Comparison of ENCODE assay signal across 23 mouse cellular contexts in the genomic region with DNA sequence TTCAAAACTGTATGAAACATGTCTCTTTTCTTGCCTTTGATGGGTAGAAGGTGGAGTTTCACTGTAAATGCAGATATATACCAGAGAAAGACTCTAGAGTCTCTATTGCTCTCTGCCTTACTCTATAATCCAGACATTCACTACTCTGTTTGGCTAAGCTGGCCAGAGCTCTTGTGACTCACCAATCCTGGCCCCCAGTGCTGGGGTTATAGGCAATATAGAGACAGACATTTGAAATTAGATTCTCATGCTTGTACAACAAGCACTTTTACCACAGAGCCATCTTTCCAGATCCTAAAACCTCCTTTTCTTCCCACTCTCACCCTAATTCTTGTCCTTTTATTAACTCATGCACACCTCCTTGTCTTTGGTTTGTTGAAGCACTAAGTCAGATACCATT. TPM values are rescaled to one million over a fixed set of nuclear protein-coding genes. Genes with fewer than 3 reads are reported as not detected.
DNase-seq lines count a peak whose midpoint lies in the region; ATAC-seq and TF ChIP-seq lines count a peak whose summit lies in the region.
"Had no signal": no experiment of that assay in that cellular context is flagged by ENCODE, and none has a peak within 500 bp of the region (broad histone marks: within the 10 kb centered on the region; RNA-seq: fewer than 3 reads in every experiment).

No protein-coding gene starts in this region.

- no peaks in the 10 kb centered on the region for H3K27me3 ChIP-seq in midbrain, embryonic 11.5 days (ENCODE audit: control insufficient read depth, insufficient read depth, low read length)
- H3K27me3 ChIP-seq in midbrain, embryonic 10.5 days (ENCODE audit: low read depth, poor library complexity, severe bottlenecking): no peaks in the 10 kb centered on the region
- H3K27me3 ChIP-seq: CH12.LX, Patski had no signal

- intact Hi-C loops in gastrocnemius, adult 2 months (cut with DNase I): no loop called here
- intact Hi-C loops in gastrocnemius, postnatal 14 days (cut with DNase I; ENCODE audit: low total_unique reads): no loop called here

- H3K9me3 ChIP-seq in midbrain, embryonic 11.5 days (ENCODE audit: control insufficient read depth, low read length): no peaks in the 10 kb centered on the region
- H3K9me3 ChIP-seq in midbrain, embryonic 10.5 days (replicated peaks): no peaks in the 10 kb centered on the region
- H3K9me3 ChIP-seq: G1E had no signal

- TF ChIP-seq CTCF in gastrocnemius, adult 2 months (IDR thresholded peaks at IDR 0.05): no peak

- H3K9ac ChIP-seq in midbrain, embryonic 11.5 days (ENCODE audit: low read length): no peak overlapping the region

- H3K27ac ChIP-seq in gastrocnemius, adult 2 months: peak overlapping the region; percentile 48; the same call in 1 of the 2 replicates
- H3K27ac ChIP-seq in midbrain, embryonic 11.5 days (ENCODE audit: low read depth, low read length): no peak overlapping the region
- H3K27ac ChIP-seq in midbrain, embryonic 10.5 days (replicated peaks): no peak overlapping the region

- no peak for ATAC-seq in midbrain, embryonic 11.5 days (ENCODE audit: low FRiP score)
- ATAC-seq: activated CD4-positive, CD25-positive, alpha-beta regulatory T cell, adult 4 months; CD4-positive, CD25-positive, alpha-beta regulatory T cell, adult 4 months; Patski had no signal

- no peak overlapping the region for H3K4me3 ChIP-seq in gastrocnemius, adult 2 months
- H3K4me3 ChIP-seq in midbrain, embryonic 11.5 days (ENCODE audit: low read depth, low read length): no peak overlapping the region
- H3K4me3 ChIP-seq in midbrain, embryonic 10.5 days: no peak overlapping the region

- peaks cover 7% of the 10 kb centered on the region; the same call in 1 of the 2 replicates for H3K36me3 ChIP-seq in midbrain, embryonic 11.5 days (ENCODE audit: control insufficient read depth, insufficient read depth, low read length)
- H3K36me3 ChIP-seq in midbrain, embryonic 10.5 days: peaks cover 65% of the 10 kb centered on the region

- no peak for DNase-seq in gastrocnemius, adult 2 months
- DNase-seq in gastrocnemius, postnatal 14 days: no peak
- peak; percentile 51 for DNase-seq in midbrain, embryonic 11.5 days (ENCODE audit: low spot score, missing footprints)
- no peak for DNase-seq in midbrain, embryonic 10.5 days (ENCODE audit: low spot score)
- peak; percentile 55 for DNase-seq in NIH3T3 (ENCODE audit: low read depth)
- no peak for DNase-seq in c-Kit-positive CD71-positive TER-119-positive erythroid progenitor cells, embryonic 14.5 days (ENCODE audit: low spot score)
- DNase-seq: adrenal gland, adult 2 months; adrenal gland, adult 8-10 months; adrenal gland, postnatal 10 days; adrenal gland, postnatal 14 days; adrenal gland, postnatal 25 days; adrenal gland, postnatal 36 days; B cell, adult 2 months; cerebellum, adult 11 months; cerebellum, adult 11-12 months; cerebellum, adult 18-20 months; cerebellum, adult 2 months; cerebellum, adult 8-10 months had no signal

- H3K4me2 ChIP-seq in midbrain, embryonic 11.5 days: no peak overlapping the region

- H3K4me1 ChIP-seq in midbrain, embryonic 11.5 days (ENCODE audit: control insufficient read depth, insufficient read depth, low read length): no peaks in the 10 kb centered on the region
- no peaks in the 10 kb centered on the region for H3K4me1 ChIP-seq in midbrain, embryonic 10.5 days

RNA-seq across cellular contexts. Expression of a gene that starts 17.1 kb away (rescaled TPM):
- 10 to 100 TPM; 26.2 to 32.1 TPM for total RNA-seq in gastrocnemius, adult 2 months (2021)
- 10 to 100 TPM; 30.6 to 41.3 TPM for total RNA-seq in gastrocnemius, postnatal 14 days (2021)
- 190 and 194 TPM in 2 replicates for polyA plus RNA-seq in midbrain, embryonic 11.5 days (2014; fragmentation: Nextera tagmentation; extraction: Ambion mirVana)
- 190 and 192 TPM in 2 replicates for polyA plus RNA-seq in midbrain, embryonic 10.5 days (2016; fragmentation: Nextera tagmentation; extraction: Ambion mirVana)

RNA-seq across cellular contexts. Expression of a gene that starts 17.6 kb away (rescaled TPM):
- total RNA-seq in gastrocnemius, adult 2 months (2021): 10 to 100 TPM in 1 of 2 experiments, 1 to 10 TPM in 1; 9.2 to 13.6 TPM
- total RNA-seq in gastrocnemius, postnatal 14 days (2021): 1 to 10 TPM; 9.0 to 9.2 TPM
- polyA plus RNA-seq in midbrain, embryonic 11.5 days (2014; fragmentation: Nextera tagmentation; extraction: Ambion mirVana): 76.1 and 80.5 TPM in 2 replicates
- 74.6 and 81.7 TPM in 2 replicates for polyA plus RNA-seq in midbrain, embryonic 10.5 days (2016; fragmentation: Nextera tagmentation; extraction: Ambion mirVana)

Comparison
In these comparisons a context has a peak if more than half of its experiments do, and no peak if none do; other contexts are left out.
1. DNase-seq: peak in midbrain, embryonic 11.5 days (single experiment) and NIH3T3 (single experiment); none in gastrocnemius, adult 2 months (single experiment), gastrocnemius, postnatal 14 days (single experiment), midbrain, embryonic 10.5 days (single experiment) and c-Kit-positive CD71-positive TER-119-positive erythroid progenitor cells, embryonic 14.5 days (single experiment).